Mouse (Mus musculus): ENCODE measurements at regions not wholly inside any gene's neighbourhood (a gene's known extent, or its start where the extent isn't known, plus 50 kb on each side); places are given as distances from the start of the nearest gene placed in this dataset.
A peak's percentile ranks its signal among the peaks of the same experiment; 100 is the strongest.

DNA sequence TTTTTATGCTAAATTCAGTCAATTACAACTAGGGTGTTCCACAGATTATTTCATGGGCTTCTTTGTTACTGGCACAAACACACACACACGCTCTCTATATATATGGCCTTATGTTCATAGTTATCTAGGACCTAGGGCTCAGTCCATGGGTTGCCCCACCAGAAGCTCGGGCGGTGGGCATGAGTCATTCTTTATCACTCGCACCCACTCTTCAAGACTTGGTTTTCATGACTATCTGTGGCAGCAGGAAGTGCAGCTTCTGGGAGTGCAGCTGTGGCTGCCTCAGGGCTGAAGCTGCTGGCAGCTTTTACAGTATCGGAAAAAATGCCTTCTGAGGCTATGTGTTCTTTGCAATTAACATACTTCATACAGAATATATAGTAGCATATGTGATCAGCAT is 198.7 kb downstream of the Ipo11 start:
- DNase-seq (ENCODE audit: low spot score), result no peak
- Histone ChIP-seq H3K4me3 (no peak overlapping the region), H3K4me1 (no peaks in the 10 kb centered on the region), H3K36me3 (replicated peaks) (no peaks in the 10 kb centered on the region), H3K9me3 (no peaks in the 10 kb centered on the region), H3K27ac (replicated peaks) (no peak overlapping the region), H3K27me3 (replicated peaks; ENCODE audit: low read depth, poor library complexity, severe bottlenecking) (no peaks in the 10 kb centered on the region)
- 80% methylated on average over 5 of the region's 5 CpGs for WGBS

DNA sequence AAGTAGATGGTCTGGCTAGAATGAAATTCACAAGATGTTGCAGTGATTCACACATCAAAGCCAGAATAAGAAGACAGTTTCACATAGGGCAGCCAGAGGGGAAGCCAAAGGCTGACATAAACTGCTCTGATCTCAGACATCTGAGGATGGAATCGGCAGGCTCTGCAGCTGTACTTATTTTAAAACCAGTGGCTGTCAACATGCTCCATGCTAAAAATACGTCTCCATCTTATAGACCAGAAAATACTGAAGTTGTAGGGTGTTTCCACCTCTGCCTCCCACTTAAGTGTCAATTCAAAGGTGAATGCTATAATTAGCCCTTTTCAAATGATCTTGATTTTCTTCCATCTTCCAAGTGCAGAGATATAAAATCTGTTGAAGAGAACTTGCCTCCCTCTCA is 202.4 kb downstream of the Ipo11 start:
- no peak overlapping the region for H3K4me3 ChIP-seq
- no peaks in the 10 kb centered on the region for H3K27me3 ChIP-seq (replicated peaks; ENCODE audit: low read depth, poor library complexity, severe bottlenecking)
- 79% methylated on average over 2 of the region's 2 CpGs for WGBS

DNA sequence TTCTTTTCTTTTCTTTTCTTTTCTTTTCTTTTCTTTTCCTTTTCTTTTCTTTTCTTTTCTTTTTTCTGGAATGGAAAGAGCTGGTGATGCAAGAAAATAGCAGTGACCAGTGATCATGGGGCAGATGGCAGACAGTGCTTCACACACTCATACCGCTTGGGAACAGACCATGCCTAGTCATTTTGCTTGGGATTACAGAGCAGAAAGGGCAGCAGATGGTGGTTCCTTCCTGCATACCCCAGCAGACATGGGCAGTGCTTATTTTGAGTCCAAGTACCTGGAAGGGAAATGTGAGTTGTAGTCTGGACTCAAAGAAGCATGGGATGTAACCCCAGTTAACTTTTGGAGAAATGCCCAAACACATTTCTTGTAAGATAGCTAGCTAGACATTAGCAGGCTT is 203.9 kb downstream of the Ipo11 start:
- Histone ChIP-seq H3K36me3 (replicated peaks) (no peaks in the 10 kb centered on the region), H3K4me1 (no peaks in the 10 kb centered on the region), H3K9me3 (no peaks in the 10 kb centered on the region), H3K27me3 (replicated peaks; ENCODE audit: low read depth, poor library complexity, severe bottlenecking) (no peaks in the 10 kb centered on the region), H3K4me3 (no peak overlapping the region), H3K27ac (replicated peaks) (no peak overlapping the region)
- WGBS, result 93% methylated on average over 1 of the region's 1 CpGs
- DNase-seq (ENCODE audit: low spot score), result no peak

More for the DNA sequence above, 202.4 kb downstream of the Ipo11 start:
- Histone ChIP-seq H3K27ac (replicated peaks) (no peak overlapping the region), H3K4me1 (no peaks in the 10 kb centered on the region), H3K9me3 (no peaks in the 10 kb centered on the region), H3K36me3 (replicated peaks) (no peaks in the 10 kb centered on the region)
- no peak for DNase-seq (ENCODE audit: low spot score)

DNA sequence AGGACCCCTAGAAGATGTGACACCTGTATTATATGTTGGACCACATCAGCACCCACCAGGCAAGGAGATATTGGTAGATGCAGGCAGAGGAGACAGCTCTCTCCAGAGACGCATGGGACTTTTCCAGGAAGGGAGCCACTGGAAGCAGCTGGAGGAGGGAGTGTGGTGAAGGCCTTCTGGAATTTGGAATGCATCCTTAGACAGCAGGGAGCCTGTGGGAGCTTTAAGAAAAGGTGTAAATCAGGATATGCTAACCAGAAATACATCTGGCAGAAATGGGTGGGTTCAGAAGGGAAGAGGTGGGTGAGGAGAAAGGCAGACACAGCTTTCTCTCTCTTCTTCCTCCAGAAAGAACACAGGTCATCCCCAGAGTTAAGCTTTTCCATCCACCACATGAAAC is 213.4 kb downstream of the Ipo11 start:
- H3K27me3 ChIP-seq (replicated peaks; ENCODE audit: low read depth, poor library complexity, severe bottlenecking), result no peaks in the 10 kb centered on the region
- no peaks in the 10 kb centered on the region for H3K36me3 ChIP-seq (replicated peaks)
- no peak overlapping the region for H3K4me3 ChIP-seq
- H3K4me1 ChIP-seq, result no peaks in the 10 kb centered on the region
- WGBS, result 81% methylated on average over 1 of the region's 1 CpGs
- DNase-seq (ENCODE audit: low spot score), result no peak
- H3K27ac ChIP-seq (replicated peaks), result no peak overlapping the region
- H3K9me3 ChIP-seq, result no peaks in the 10 kb centered on the region

DNA sequence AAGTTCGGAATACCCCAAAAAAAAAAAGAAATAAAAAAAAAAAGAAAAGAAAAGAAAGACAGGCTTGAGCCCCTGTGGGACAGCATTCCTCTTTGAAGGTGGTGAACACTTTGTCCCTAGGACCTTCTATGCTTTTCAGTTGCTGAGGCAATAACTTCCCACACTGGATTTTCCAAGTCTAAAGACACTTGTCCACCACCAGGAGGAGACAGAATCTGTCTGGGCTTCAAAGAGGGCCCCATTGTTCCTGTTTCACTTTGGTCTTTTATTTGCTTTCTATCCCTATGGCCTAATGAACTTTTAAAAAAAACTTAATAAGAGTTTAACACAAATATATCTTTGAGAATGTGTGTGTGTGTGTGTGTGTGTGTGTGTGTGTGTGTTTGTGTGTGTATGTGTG is 215.6 kb downstream of the Ipo11 start:
- Histone ChIP-seq H3K27me3 (replicated peaks; ENCODE audit: low read depth, poor library complexity, severe bottlenecking) (no peaks in the 10 kb centered on the region), H3K9me3 (no peaks in the 10 kb centered on the region), H3K4me1 (no peaks in the 10 kb centered on the region), H3K27ac (replicated peaks) (no peak overlapping the region), H3K4me3 (no peak overlapping the region), H3K36me3 (replicated peaks) (no peaks in the 10 kb centered on the region)
- no peak for DNase-seq (ENCODE audit: low spot score)
- 86% methylated on average over 1 of the region's 1 CpGs for WGBS

DNA sequence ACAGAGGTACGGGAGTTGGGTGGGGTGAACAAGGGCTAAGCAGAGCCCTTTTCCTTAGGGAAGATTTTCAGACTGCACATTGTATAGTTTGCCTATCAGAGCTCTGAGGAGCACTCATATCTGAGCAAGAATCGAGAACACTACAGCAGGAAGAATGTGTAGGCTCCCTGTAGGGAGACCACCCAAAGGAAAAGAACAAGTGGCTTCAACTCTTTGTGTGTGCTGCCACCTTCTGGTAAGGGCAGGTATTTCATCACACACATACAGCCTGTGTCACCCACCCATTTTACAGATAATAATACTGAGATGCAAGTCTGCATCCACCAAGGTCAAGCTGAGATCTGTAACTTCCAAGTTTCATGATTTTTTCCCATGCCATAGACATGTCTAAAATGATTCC is 221.0 kb downstream of the Ipo11 start:
- no peaks in the 10 kb centered on the region for H3K27me3 ChIP-seq (replicated peaks; ENCODE audit: low read depth, poor library complexity, severe bottlenecking)
- peak; percentile 40 for DNase-seq (ENCODE audit: low spot score)
- H3K36me3 ChIP-seq (replicated peaks), result no peaks in the 10 kb centered on the region
- 62% methylated on average over 2 of the region's 2 CpGs for WGBS
- no peaks in the 10 kb centered on the region for H3K4me1 ChIP-seq
- H3K27ac ChIP-seq (replicated peaks), result no peak overlapping the region
- H3K4me3 ChIP-seq, result no peak overlapping the region
- no peaks in the 10 kb centered on the region for H3K9me3 ChIP-seq

DNA sequence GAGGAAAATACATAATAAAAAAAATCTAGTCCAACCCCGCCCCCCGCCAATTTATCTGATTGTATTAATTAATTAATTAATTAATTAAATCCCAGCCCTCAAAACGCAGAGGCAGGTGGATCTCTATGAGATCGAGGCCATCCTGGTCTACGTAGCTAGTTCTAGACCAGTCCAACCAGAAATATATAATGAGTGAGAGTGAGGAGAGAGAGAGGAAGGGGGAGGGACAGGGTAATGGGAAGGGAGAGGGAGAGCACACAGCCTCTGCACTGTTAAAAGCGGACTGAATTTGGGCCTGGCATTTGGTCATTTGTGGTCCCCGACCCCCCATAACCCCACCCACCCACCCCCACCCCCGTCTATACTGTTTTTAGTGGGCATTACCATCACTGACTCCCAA is 221.5 kb downstream of the Ipo11 start:
- Histone ChIP-seq H3K27me3 (replicated peaks; ENCODE audit: low read depth, poor library complexity, severe bottlenecking) (no peaks in the 10 kb centered on the region), H3K9me3 (no peaks in the 10 kb centered on the region), H3K4me3 (no peak overlapping the region), H3K4me1 (no peaks in the 10 kb centered on the region), H3K27ac (replicated peaks) (no peak overlapping the region), H3K36me3 (replicated peaks) (no peaks in the 10 kb centered on the region)
- WGBS, result 81% methylated on average over 8 of the region's 8 CpGs
- DNase-seq (ENCODE audit: low spot score), result no peak

DNA sequence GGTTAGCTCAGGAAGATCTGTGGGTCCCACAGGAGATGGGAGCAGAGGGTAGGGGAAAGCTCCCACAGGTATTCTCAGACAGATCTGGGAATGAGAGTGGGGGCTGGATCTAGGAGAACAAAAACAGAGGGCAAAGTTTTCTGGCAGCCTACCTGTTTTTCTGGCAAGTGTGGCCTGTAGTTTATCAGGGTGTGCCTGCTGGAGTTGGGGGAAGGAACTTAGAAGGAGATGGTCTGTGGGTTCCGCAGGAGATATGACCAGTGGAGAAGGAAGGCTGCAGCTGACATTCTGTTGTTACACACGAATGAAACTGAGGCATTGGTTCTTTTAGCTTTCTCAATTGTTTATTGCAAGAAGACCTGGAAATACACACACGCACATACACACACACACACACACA is 226.2 kb downstream of the Ipo11 start:
- Histone ChIP-seq H3K4me3 (no peak overlapping the region), H3K27me3 (replicated peaks; ENCODE audit: low read depth, poor library complexity, severe bottlenecking) (no peaks in the 10 kb centered on the region), H3K27ac (replicated peaks) (no peak overlapping the region), H3K9me3 (no peaks in the 10 kb centered on the region), H3K36me3 (replicated peaks) (no peaks in the 10 kb centered on the region), H3K4me1 (no peaks in the 10 kb centered on the region)
- DNase-seq (ENCODE audit: low spot score), result no peak
- 84% methylated on average over 3 of the region's 3 CpGs for WGBS

DNA sequence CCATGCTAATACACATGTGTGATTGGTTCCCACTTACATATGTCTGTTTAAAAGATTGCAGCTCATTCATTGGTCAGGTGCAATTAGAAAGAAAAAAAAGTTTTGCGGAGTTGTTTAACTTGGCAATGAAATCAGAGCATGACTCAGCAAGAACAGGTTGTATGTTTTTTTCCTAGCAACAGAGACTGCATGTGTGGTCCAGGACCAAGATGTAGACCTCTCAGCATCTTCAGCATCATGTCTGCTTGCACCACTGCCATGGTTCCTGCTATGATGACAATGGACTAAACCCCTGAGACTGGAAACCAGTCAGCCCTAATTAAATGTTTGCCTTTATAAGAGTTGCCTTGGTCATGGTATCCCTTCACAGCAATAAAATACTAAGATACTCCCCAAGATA is 236.4 kb downstream of the Ipo11 start:
- Histone ChIP-seq H3K36me3 (replicated peaks) (no peaks in the 10 kb centered on the region), H3K4me1 (no peaks in the 10 kb centered on the region), H3K4me3 (no peak overlapping the region), H3K27me3 (replicated peaks; ENCODE audit: low read depth, poor library complexity, severe bottlenecking) (no peaks in the 10 kb centered on the region), H3K9me3 (peaks cover 3% of the 10 kb centered on the region; the same call in 1 of the 2 replicates), H3K27ac (replicated peaks) (no peak overlapping the region)
- WGBS, result 92% methylated on average over 1 of the region's 1 CpGs
- DNase-seq (ENCODE audit: low spot score), result no peak

DNA sequence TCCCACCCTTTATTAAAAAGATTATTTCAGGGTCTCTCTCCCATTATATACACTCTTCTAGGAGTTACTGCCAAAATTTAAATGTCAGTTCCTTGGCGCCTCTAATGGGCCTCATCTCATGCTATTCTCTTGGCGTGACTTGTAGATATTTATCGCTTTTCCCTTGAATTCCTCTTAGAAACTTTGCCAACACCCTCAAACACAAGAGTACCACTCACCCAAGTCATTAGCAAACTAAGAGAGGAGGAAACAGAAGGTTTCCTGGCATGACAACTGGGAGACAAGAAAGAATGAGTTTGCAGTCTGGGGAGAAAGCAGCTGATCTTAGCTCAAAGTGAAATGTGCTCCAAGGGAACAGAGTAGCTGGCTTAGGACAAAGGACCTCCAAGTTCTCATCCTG is 236.8 kb downstream of the Ipo11 start:
- Histone ChIP-seq H3K4me1 (no peaks in the 10 kb centered on the region), H3K4me3 (no peak overlapping the region), H3K9me3 (peaks cover 3% of the 10 kb centered on the region; the same call in 1 of the 2 replicates), H3K27me3 (replicated peaks; ENCODE audit: low read depth, poor library complexity, severe bottlenecking) (no peaks in the 10 kb centered on the region), H3K27ac (replicated peaks) (no peak overlapping the region), H3K36me3 (replicated peaks) (no peaks in the 10 kb centered on the region)
- 91% methylated on average over 3 of the region's 3 CpGs for WGBS
- DNase-seq (ENCODE audit: low spot score), result no peak

DNA sequence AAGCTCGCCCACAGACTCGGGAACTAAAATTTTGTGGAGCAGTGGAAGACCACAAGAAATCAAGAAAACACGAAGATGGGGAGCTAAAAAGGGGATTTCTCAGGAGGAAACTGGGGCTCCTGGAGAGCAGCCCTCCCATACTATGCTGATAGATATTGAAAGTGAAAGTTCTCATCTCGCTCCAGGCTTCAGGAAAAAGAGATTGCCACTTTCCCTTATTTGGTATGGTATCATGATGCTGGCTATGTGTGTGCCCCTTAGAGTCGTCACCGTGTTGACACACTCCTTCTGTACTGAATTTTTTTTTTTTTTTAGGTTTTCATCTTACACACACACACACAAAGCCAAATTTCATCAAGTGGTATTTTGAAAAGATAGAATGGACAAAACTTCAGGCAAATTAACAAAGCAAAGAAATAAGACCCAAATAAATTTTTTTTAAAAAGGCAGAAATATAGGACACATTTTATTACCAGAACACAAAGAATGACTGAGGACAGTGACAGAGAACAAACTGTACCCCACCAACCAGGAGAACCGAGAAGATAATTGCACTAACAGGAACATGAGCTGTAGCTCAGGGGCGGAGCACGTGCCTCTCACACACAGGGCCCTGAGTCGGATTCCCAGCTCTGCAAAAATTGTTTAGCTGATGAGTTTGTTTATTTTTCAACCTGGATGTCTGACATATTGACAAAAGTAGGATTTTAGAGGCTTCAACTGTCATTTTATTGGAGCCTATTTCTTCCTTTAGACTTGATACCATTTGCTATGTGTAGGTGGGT is 244.8 kb downstream of the Ipo11 start:
- H3K4me1 ChIP-seq, result no peaks in the 10 kb centered on the region
- H3K36me3 ChIP-seq (replicated peaks), result no peaks in the 10 kb centered on the region
- 81% methylated on average over 10 of the region's 10 CpGs for WGBS

DNA sequence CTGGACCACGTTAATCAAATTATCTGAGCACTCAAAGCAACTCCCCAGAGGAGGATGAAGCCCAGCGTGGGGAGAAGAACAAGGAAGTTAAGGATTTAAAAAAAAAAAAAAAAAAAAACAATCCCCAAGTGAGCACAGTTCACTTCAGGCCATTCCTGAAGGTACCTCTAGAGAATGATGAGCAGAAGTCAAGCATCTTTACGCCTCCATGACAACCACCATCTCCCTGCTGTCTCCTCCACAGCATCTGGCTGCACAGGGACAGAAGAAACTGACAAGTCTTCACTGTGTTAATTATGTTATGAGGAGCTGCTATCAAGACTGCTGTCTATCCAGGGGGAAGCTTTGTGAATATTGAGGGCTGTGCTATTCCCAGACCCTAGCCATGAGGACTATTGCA is 246.6 kb downstream of the Ipo11 start:
- Histone ChIP-seq H3K9me3 (no peaks in the 10 kb centered on the region), H3K27ac (replicated peaks) (no peak overlapping the region), H3K4me3 (no peak overlapping the region), H3K27me3 (replicated peaks; ENCODE audit: low read depth, poor library complexity, severe bottlenecking) (no peaks in the 10 kb centered on the region), H3K36me3 (replicated peaks) (no peaks in the 10 kb centered on the region), H3K4me1 (no peaks in the 10 kb centered on the region)
- 68% methylated on average over 3 of the region's 3 CpGs for WGBS
- DNase-seq (ENCODE audit: low spot score), result no peak

More for the DNA sequence above, 244.8 kb downstream of the Ipo11 start:
- DNase-seq (ENCODE audit: low spot score), result no peak
- Histone ChIP-seq H3K27me3 (replicated peaks; ENCODE audit: low read depth, poor library complexity, severe bottlenecking) (no peaks in the 10 kb centered on the region), H3K27ac (replicated peaks) (no peak overlapping the region), H3K9me3 (peaks cover under 1% of the 10 kb centered on the region; the same call in 1 of the 2 replicates), H3K4me3 (no peak overlapping the region)

DNA sequence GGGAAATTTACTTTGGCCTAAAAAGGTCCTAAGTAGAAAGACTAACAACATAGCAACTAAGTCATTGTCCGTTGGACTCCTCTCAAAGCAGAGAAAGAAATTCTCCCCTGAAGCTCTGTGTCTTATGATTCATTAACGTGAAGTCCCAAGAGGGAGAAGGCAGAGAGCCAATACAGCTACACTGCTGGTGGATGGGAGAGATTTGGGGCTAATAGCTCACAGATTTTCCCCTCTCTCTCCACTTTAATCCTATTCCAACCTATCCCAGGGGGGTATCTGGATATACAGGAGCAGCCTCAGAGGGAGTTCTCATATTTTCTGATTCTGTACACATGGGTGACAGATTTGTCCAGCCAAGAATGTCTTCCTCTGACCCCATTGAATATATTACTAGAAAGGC is 247.1 kb downstream of the Ipo11 start:
- Histone ChIP-seq H3K4me3 (no peak overlapping the region), H3K27me3 (replicated peaks; ENCODE audit: low read depth, poor library complexity, severe bottlenecking) (no peaks in the 10 kb centered on the region), H3K9me3 (no peaks in the 10 kb centered on the region), H3K27ac (replicated peaks) (no peak overlapping the region), H3K4me1 (no peaks in the 10 kb centered on the region), H3K36me3 (replicated peaks) (no peaks in the 10 kb centered on the region)
- WGBS, result 74% methylated on average over 2 of the region's 2 CpGs
- no peak for DNase-seq (ENCODE audit: low spot score)
